ENCODE assay signal across 8 mouse cellular contexts in the genomic region with DNA sequence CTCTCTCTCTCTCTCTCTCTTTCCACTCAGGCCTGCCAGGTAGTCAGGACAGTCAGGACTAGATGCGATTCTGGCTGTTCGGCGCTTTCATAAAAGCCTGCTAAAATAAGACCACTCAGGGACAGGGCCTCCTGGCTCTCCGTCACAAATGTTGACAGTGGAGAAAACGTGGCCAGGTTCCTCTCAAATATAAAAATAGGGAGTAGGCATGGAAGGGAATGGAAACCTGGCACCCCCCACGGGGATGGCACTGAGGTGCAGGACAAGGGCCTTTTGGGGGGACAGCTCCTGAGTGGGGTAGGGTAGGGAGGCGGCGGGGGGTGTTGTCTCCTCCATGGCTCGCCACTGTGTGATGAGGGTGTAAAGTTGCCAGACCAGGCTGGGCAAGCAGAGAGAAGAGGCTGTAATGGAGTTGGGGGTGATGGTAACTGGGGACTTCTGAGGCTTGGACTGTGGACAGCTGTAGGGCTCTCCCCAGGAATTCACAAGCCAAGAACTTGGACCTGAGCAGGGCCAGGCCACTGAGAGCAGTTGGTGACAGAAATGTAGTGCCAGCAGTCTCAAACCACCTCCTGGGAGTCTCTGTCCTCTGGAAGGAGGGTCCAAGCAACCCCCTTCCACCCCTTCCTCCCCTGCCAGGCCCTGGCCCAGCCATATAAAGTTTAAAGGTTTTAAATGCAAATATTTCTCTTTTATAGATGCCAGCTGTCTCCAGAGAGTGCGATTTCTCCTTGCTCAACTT. TPM values are rescaled to one million over a fixed set of nuclear protein-coding genes. Genes with fewer than 3 reads are reported as not detected.
DNase-seq lines count a peak whose midpoint lies in the region; ATAC-seq and TF ChIP-seq lines count a peak whose summit lies in the region.

No protein-coding gene starts in this region.

- H3K9me3 ChIP-seq in heart, embryonic 14.5 days (ENCODE audit: control insufficient read depth, low read length) = no peaks in the 10 kb centered on the region
- H3K9me3 ChIP-seq in liver, embryonic 12.5 days (replicated peaks) = no peaks in the 10 kb centered on the region
- no peaks in the 10 kb centered on the region for H3K9me3 ChIP-seq in stomach, embryonic 16.5 days (replicated peaks; ENCODE audit: control insufficient read depth, low read length)

- DNase-seq in thymus, adult 2 months = no peak
- DNase-seq in thymus, postnatal 36 days = no peak
- no peak for DNase-seq in cerebellum, adult 18-20 months
- DNase-seq in urinary bladder, adult 2 months (ENCODE audit: low spot score) = no peak

- H3K4me2 ChIP-seq in heart, embryonic 14.5 days (ENCODE audit: low read length) = peak overlapping the region; percentile 52
- H3K4me2 ChIP-seq in liver, embryonic 12.5 days = peak overlapping the region; percentile 56
- 0 out of 2 replicates have a peak overlapping the region, but pooled peaks have one; percentile 34 for H3K4me2 ChIP-seq in stomach, embryonic 16.5 days (ENCODE audit: low read depth, low read length)

- peak overlapping the region; percentile 67; the same call in 1 of the 2 replicates for H3K9ac ChIP-seq in heart, embryonic 14.5 days (ENCODE audit: low read length)
- peak overlapping the region; percentile 43 for H3K9ac ChIP-seq in liver, embryonic 12.5 days
- 0 out of 2 replicates have a peak overlapping the region, but pooled peaks have one; percentile 19 for H3K9ac ChIP-seq in stomach, embryonic 16.5 days (ENCODE audit: low read length)

- TF ChIP-seq CTCF in thymus, adult 2 months (IDR thresholded peaks at IDR 0.05; ENCODE audit: borderline replicate concordance, control insufficient read depth, extremely low read depth, insufficient read depth, low read length, poor library complexity) = no peak

- peak overlapping the region; percentile 45; the same call in 1 of the 2 replicates for H3K27ac ChIP-seq in thymus, adult 2 months (ENCODE audit: control insufficient read depth, insufficient read depth, low read length)
- peak overlapping the region; percentile 62 to 91 for H3K27ac ChIP-seq in heart, embryonic 14.5 days (replicated peaks in 1 of 2; ENCODE audit: control insufficient read depth in 1 of 2, insufficient read depth in 1 of 2, low read depth in 2 of 2, low read length in 2 of 2)
- H3K27ac ChIP-seq in liver, embryonic 12.5 days = peak overlapping the region; percentile 59
- peak overlapping the region; percentile 62 for H3K27ac ChIP-seq in stomach, embryonic 16.5 days (ENCODE audit: low read length)

- TF ChIP-seq POLR2A in thymus, adult 2 months (IDR thresholded peaks at IDR 0.05; ENCODE audit: control insufficient read depth, extremely low read depth, insufficient read depth, low read length, poor library complexity) = no peak

- H3K4me3 ChIP-seq in thymus, adult 2 months (ENCODE audit: control insufficient read depth, insufficient read depth, low read length) = no peak overlapping the region
- H3K4me3 ChIP-seq in heart, embryonic 14.5 days (ENCODE audit: control insufficient read depth in 1 of 2, insufficient read depth in 1 of 2, low read depth in 1 of 2, low read length in 2 of 2) = no peak overlapping the region
- H3K4me3 ChIP-seq in liver, embryonic 12.5 days = no peak overlapping the region
- H3K4me3 ChIP-seq in stomach, embryonic 16.5 days (replicated peaks; ENCODE audit: low read length) = no peak overlapping the region

- no peaks in the 10 kb centered on the region for H3K36me3 ChIP-seq in thymus, adult 2 months (ENCODE audit: control insufficient read depth, insufficient read depth, low read length)
- no peaks in the 10 kb centered on the region for H3K36me3 ChIP-seq in heart, embryonic 14.5 days (ENCODE audit: control insufficient read depth, insufficient read depth, low read length)
- peaks cover 14% of the 10 kb centered on the region; the same call in 1 of the 2 replicates for H3K36me3 ChIP-seq in liver, embryonic 12.5 days
- no peaks in the 10 kb centered on the region for H3K36me3 ChIP-seq in stomach, embryonic 16.5 days (ENCODE audit: control insufficient read depth, insufficient read depth, low read length)

- ATAC-seq in heart, embryonic 14.5 days (ENCODE audit: insufficient number of reproducible peaks, insufficient read depth, low FRiP score, low read depth) = no peak
- no peak for ATAC-seq in liver, embryonic 12.5 days
- ATAC-seq in stomach, embryonic 16.5 days (ENCODE audit: insufficient read depth, low FRiP score) = no peak
- no peak for ATAC-seq in inflammation-experienced regulatory T-cells, adult 6 months

- H3K27me3 ChIP-seq in thymus, adult 2 months (ENCODE audit: control insufficient read depth, insufficient read depth, low read length) = no peaks in the 10 kb centered on the region
- no peaks in the 10 kb centered on the region for H3K27me3 ChIP-seq in heart, embryonic 14.5 days (ENCODE audit: control insufficient read depth, insufficient read depth, low read length)
- H3K27me3 ChIP-seq in liver, embryonic 12.5 days (replicated peaks) = no peaks in the 10 kb centered on the region
- no peaks in the 10 kb centered on the region for H3K27me3 ChIP-seq in stomach, embryonic 16.5 days (ENCODE audit: control insufficient read depth, insufficient read depth, low read length)

- H3K4me1 ChIP-seq in thymus, adult 2 months (replicated peaks; ENCODE audit: control insufficient read depth, insufficient read depth, low read length) = peaks cover 72% of the 10 kb centered on the region
- H3K4me1 ChIP-seq in heart, embryonic 14.5 days (ENCODE audit: control insufficient read depth in 2 of 2, insufficient read depth in 2 of 2, low read length in 2 of 2) = peaks cover 50 to 80% of the 10 kb centered on the region in 2 experiments
- peaks cover 99% of the 10 kb centered on the region for H3K4me1 ChIP-seq in liver, embryonic 12.5 days
- peaks cover 67% of the 10 kb centered on the region for H3K4me1 ChIP-seq in stomach, embryonic 16.5 days (ENCODE audit: control insufficient read depth, insufficient read depth, low read length)

- WGBS in thymus, adult 2 months = 81% methylated on average over 10 of the region's 10 CpGs
- 25% methylated on average over 10 of the region's 10 CpGs for WGBS in heart, embryonic 14.5 days
- WGBS in liver, embryonic 12.5 days (ENCODE audit: insufficient replicate concordance) = 54% methylated on average over 10 of the region's 10 CpGs
- WGBS in stomach, embryonic 16.5 days = 56% methylated on average over 10 of the region's 10 CpGs

RNA-seq across cellular contexts. Expression of a gene that starts 57.2 kb away (rescaled TPM):
- polyA plus RNA-seq in thymus, adult 2 months (2012; rRNA removed) = 48.3 and 69.1 TPM in 2 replicates
- polyA plus RNA-seq in heart, embryonic 14.5 days (2014; fragmentation: Nextera tagmentation; extraction: Ambion mirVana) = 51.1 and 60.6 TPM in 2 replicates
- polyA plus RNA-seq in liver, embryonic 12.5 days (2016; fragmentation: Nextera tagmentation; extraction: Ambion mirVana) = 77.5 and 81.2 TPM in 2 replicates
- 76.4 and 76.5 TPM in 2 replicates for polyA plus RNA-seq in stomach, embryonic 16.5 days (2015; fragmentation: Nextera tagmentation; extraction: Ambion mirVana)
- 10 to 100 TPM in 2 of 3 experiments, 1 to 10 TPM in 1; 9.6 to 54.3 (median 13.6) TPM for polyA plus RNA-seq in inflammation-experienced regulatory T-cells, adult 6 months (2017; shearing (Covaris generic))
- 4.0 and 6.4 TPM in 2 replicates for polyA plus RNA-seq in urinary bladder, adult 2 months (2012; rRNA removed)
